Mouse (Mus musculus): ENCODE measurements around the gene Pigc.

DNA sequence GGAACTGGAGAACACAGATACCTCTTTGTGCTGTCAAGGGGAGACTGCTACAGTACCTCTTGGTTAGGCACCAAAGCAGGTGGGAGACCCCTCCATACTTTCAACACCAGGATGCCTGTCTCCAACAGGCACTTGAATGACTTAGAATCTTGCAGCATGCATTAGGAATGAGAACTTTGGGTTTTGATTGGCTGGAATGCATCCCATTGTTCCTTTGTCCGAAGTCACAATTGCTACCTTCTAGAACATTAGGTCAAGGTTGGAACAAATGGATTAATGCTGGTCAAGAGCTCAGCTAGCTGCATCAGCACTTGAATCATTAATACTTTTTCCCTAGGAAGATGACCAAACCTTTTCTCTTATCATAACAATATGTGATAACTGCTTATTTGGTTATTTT is 10.6 kb downstream of the Pigc start, which contains the start of gene 4930558K02Rik:
- TF ChIP-seq CTCF (IDR thresholded peaks at IDR 0.05; ENCODE audit: low read depth), result no peak
- TF ChIP-seq EP300 (IDR thresholded peaks at IDR 0.05; ENCODE audit: low read depth), result no peak
